Comparison of ENCODE assay signal across 8 mouse cellular contexts in genomic region chr9:41080877-41081276, GRCm38 (mm10).
DNase-seq lines count a peak whose midpoint lies in the region; ATAC-seq lines count a peak whose summit lies in the region.

No protein-coding gene starts in this region.

- no peak for ATAC-seq in erythroblast, adult 5-6 weeks (replicated peaks; ENCODE audit: low FRiP score, poor library complexity, severe bottlenecking)

- peak; percentile 31 for DNase-seq in adrenal gland, postnatal 10 days
- DNase-seq in adrenal gland, adult 8-10 months, result no peak
- DNase-seq in 416B (ENCODE audit: low read depth), result peak; percentile 65
- DNase-seq in cerebellum, postnatal 36 days, result peak; percentile 57 to 66
- peak; percentile 32 to 66 for DNase-seq in kidney, postnatal 36 days
- no peak for DNase-seq in left cerebral cortex, postnatal 10 days (ENCODE audit: extremely low spot score in 1 of 2, low spot score in 2 of 2)
- no peak for DNase-seq in layer of hippocampus, adult 18-20 months (ENCODE audit: low spot score in 2 of 2)

- intact Hi-C loops in left cerebral cortex, postnatal 10 days (cut with DNase I), result no loop called here

Comparison
In these comparisons a context has a peak if more than half of its experiments do, and no peak if none do; other contexts are left out.
1. DNase-seq: peak in adrenal gland, postnatal 10 days (single experiment), 416B (single experiment), cerebellum, postnatal 36 days (2 of 2) and kidney, postnatal 36 days (2 of 2); none in adrenal gland, adult 8-10 months (single experiment), left cerebral cortex, postnatal 10 days (0 of 2) and layer of hippocampus, adult 18-20 months (0 of 2).